Mouse (Mus musculus): Measurements from ENCODE around the gene Atg16l1. TPM values are rescaled to one million over a fixed set of nuclear protein-coding genes. Genes with fewer than 3 reads are reported as not detected.

Atg16l1 gene
- polyA plus RNA-seq (2015; fragmentation: Nextera tagmentation; extraction: Ambion mirVana): 28.8 and 31.4 TPM in 2 replicates

DNA sequence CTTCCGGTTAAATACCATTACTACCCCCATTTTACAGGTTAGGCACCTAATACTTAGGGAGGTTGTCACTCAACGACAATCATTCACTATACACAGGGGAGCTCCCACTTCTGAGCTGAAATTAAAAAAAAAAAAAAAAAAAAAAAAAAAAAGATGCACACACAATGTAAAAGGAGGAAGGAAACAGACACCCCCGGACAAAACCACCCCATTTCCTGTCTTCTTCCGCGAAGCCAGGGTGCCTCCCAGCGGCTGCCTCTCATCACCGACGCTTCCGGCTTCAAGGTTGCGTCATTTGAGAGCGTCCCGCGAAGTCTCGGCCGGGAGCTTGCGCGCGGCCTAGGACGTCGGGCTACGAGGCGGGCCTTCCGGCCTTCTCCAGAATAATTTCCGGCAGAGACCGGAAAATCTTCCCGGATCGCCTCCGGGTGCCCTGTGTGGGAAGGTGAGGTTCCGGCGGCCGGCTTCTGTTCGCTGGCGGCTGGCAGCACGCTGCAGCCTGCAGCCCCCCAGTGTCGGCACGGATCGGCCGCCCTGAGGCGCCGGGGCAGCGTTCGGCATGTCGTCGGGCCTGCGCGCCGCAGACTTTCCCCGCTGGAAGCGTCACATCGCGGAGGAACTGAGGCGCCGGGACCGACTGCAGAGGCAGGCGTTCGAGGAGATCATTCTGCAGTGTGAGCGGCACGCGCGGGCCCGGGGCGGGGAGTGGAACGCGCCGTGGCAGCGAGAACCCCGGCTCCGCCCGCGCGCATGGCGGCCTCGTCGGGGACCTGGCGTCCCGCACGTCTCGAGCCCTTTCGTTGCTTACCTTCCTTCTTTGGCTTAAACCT lies at the start of gene Atg16l1:
Gene Atg16l1, plus strand, starts transcription at position 230 of the 830 bp plus-strand sequence.
- ATAC-seq (replicated peaks; ENCODE audit: low FRiP score): peak; percentile 99
- H3K4me2 ChIP-seq: peak within 1 kb of the TSS; percentile 76
- peaks cover 12% of the 10 kb centered on the region for H3K4me1 ChIP-seq
- no peaks in the 10 kb centered on the region for H3K9me3 ChIP-seq (replicated peaks)
- under 1% methylated on average over 79 of the region's 79 CpGs for WGBS
- peak within 1 kb of the TSS; percentile 95 for H3K9ac ChIP-seq
- peaks cover 21% of the 10 kb centered on the region for H3K36me3 ChIP-seq
- H3K4me3 ChIP-seq (replicated peaks): peak within 1 kb of the TSS; percentile 96
- no peaks in the 10 kb centered on the region for H3K27me3 ChIP-seq
- peak within 1 kb of the TSS; percentile 90 for H3K27ac ChIP-seq

- Histone ChIP-seq H3K27ac (no peak overlapping the region), H3K27me3 (no peaks in the 10 kb centered on the region), H3K36me3 (no peaks in the 10 kb centered on the region), H3K9me3 (replicated peaks) (no peaks in the 10 kb centered on the region; the same call in 1 of the 2 replicates), H3K4me1 (no peaks in the 10 kb centered on the region), H3K4me2 (no peak overlapping the region), H3K4me3 (replicated peaks) (no peak overlapping the region), H3K9ac (no peak overlapping the region)
- ATAC-seq (replicated peaks; ENCODE audit: low FRiP score): peak; percentile 71; the same call in 1 of the 2 replicates
- WGBS: 92% methylated on average over 3 of the region's 3 CpGs
Observed at GRCm38 (mm10) chr1:87706361-87706760, 49.3 kb upstream of the Atg16l1 start.

- H3K4me3 ChIP-seq (replicated peaks): no peak overlapping the region
- no peak overlapping the region for H3K27ac ChIP-seq
- ATAC-seq (replicated peaks; ENCODE audit: low FRiP score): no peak
- no peaks in the 10 kb centered on the region for H3K36me3 ChIP-seq
- H3K4me1 ChIP-seq: no peaks in the 10 kb centered on the region
- 78% methylated on average over 6 of the region's 6 CpGs for WGBS
- H3K27me3 ChIP-seq: no peaks in the 10 kb centered on the region
- H3K4me2 ChIP-seq: no peak overlapping the region
- H3K9ac ChIP-seq: no peak overlapping the region
- no peaks in the 10 kb centered on the region; the same call in 1 of the 2 replicates for H3K9me3 ChIP-seq (replicated peaks)
Observed at GRCm38 (mm10) chr1:87709020-87709419, 46.6 kb upstream of the Atg16l1 start.

- Histone ChIP-seq H3K4me3 (replicated peaks) (no peak overlapping the region), H3K27ac (no peak overlapping the region), H3K9ac (no peak overlapping the region), H3K36me3 (no peaks in the 10 kb centered on the region), H3K4me2 (no peak overlapping the region), H3K9me3 (replicated peaks) (no peaks in the 10 kb centered on the region; the same call in 1 of the 2 replicates), H3K4me1 (no peaks in the 10 kb centered on the region), H3K27me3 (no peaks in the 10 kb centered on the region)
- ATAC-seq (replicated peaks; ENCODE audit: low FRiP score): no peak
- WGBS: 83% methylated on average over 7 of the region's 7 CpGs
Observed at GRCm38 (mm10) chr1:87709661-87710270, 45.9 kb upstream of the Atg16l1 start.

DNA sequence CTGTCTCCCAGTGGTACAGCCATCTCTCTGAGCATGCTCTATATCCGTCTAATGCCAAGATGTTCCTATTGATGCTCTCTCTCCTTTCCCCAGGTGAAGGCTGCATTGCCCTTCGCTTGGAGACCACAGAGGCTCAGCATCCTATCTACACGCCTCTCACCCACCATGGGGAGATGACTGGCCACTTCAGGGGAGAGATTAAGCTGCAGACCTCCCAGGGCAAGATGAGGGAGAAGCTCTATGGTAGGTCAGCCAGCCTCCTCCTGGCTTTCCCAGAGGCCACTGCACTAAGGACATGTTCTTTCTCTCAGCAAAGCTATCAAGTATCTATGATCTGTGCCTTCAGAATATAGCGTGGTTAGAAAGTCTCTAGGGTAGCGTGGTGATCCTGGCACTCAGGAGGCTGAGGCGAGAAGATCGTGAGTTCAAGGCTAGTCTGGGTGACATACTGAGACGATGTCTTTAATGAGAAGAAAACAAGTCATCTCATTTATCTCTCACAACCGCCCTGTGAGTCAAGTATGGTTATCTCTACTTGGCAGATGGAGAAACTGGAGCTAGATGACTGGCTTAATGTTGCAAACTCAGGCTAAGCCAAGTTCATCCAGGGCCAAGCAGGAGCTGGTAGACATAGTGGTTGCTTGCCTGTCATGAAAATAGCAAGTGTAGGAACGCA lies 43.6 kb upstream of the Atg16l1 start:
- ATAC-seq (replicated peaks; ENCODE audit: low FRiP score): peak; percentile 62; the same call in 1 of the 2 replicates
- 82% methylated on average over 10 of the region's 10 CpGs for WGBS
- Histone ChIP-seq H3K9me3 (replicated peaks) (no peaks in the 10 kb centered on the region; the same call in 1 of the 2 replicates), H3K27me3 (no peaks in the 10 kb centered on the region), H3K9ac (no peak overlapping the region), H3K4me3 (replicated peaks) (no peak overlapping the region), H3K27ac (no peak overlapping the region), H3K4me1 (no peaks in the 10 kb centered on the region), H3K36me3 (no peaks in the 10 kb centered on the region), H3K4me2 (no peak overlapping the region)

DNA sequence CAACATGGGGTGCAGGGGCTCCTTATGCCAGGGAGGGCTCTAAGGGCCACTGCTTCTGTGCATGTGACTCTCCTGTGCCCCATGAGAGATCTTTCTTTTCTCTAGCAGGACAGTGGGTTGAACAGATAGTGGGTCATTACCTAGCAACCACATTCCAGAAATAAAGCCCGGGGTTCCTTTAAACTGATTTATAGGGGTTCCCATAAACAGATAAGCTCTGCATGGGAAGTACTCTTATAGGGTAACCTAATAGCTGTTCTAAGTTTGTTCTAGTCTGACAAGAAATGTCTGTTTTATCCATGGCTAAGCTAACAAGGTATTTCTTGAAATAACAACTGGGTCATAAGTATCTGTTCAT lies 43.1 kb upstream of the Atg16l1 start:
- Histone ChIP-seq H3K4me1 (no peaks in the 10 kb centered on the region), H3K4me3 (replicated peaks) (no peak overlapping the region), H3K9ac (no peak overlapping the region), H3K36me3 (no peaks in the 10 kb centered on the region), H3K27ac (no peak overlapping the region), H3K9me3 (replicated peaks) (no peaks in the 10 kb centered on the region; the same call in 1 of the 2 replicates), H3K27me3 (no peaks in the 10 kb centered on the region), H3K4me2 (no peak overlapping the region)
- 51% methylated on average over 1 of the region's 1 CpGs for WGBS
- ATAC-seq (replicated peaks; ENCODE audit: low FRiP score): no peak

- Histone ChIP-seq H3K36me3 (no peaks in the 10 kb centered on the region), H3K9me3 (replicated peaks) (no peaks in the 10 kb centered on the region), H3K9ac (no peak overlapping the region), H3K4me3 (replicated peaks) (no peak overlapping the region), H3K4me1 (no peaks in the 10 kb centered on the region), H3K27ac (no peak overlapping the region), H3K4me2 (no peak overlapping the region), H3K27me3 (no peaks in the 10 kb centered on the region)
- 0 out of 2 replicates have a peak, but pooled peaks have one; percentile 46 for ATAC-seq (replicated peaks; ENCODE audit: low FRiP score)
- WGBS: 27% methylated on average over 8 of the region's 8 CpGs
Observed at GRCm38 (mm10) chr1:87721382-87721781, 34.3 kb upstream of the Atg16l1 start.

DNA sequence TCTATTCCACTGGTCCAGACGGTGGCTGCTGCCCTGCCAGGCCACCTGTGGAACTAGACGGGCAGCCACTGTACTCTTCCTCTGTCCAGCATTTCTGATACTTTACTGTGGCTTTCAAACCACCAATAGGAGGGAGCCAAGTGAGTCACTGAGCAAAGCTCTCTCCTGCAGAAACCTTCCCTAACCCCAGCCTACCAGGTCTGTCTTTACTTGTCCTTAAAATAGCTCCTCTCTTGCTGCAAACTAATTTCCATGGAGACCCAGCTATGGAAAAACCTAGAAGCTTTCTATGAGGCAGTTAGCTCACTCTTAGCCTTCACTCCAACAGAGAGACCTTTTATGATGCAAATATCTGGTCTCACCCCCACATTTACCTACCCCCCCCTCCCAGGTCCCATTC lies 33.6 kb upstream of the Atg16l1 start:
- WGBS: 43% methylated on average over 2 of the region's 2 CpGs

GRCm38 (mm10) chr1:87723351-87723750 lies 32.3 kb upstream of the Atg16l1 start:
- Histone ChIP-seq H3K27me3 (no peaks in the 10 kb centered on the region), H3K4me1 (no peaks in the 10 kb centered on the region), H3K9ac (no peak overlapping the region), H3K27ac (no peak overlapping the region), H3K4me3 (replicated peaks) (no peak overlapping the region), H3K36me3 (no peaks in the 10 kb centered on the region), H3K4me2 (no peak overlapping the region), H3K9me3 (replicated peaks) (no peaks in the 10 kb centered on the region)
- no peak for ATAC-seq (replicated peaks; ENCODE audit: low FRiP score)
- WGBS: 72% methylated on average over 4 of the region's 4 CpGs

More for the DNA sequence above, 33.6 kb upstream of the Atg16l1 start:
- Histone ChIP-seq H3K36me3 (no peaks in the 10 kb centered on the region), H3K27me3 (no peaks in the 10 kb centered on the region), H3K4me2 (no peak overlapping the region), H3K9me3 (replicated peaks) (no peaks in the 10 kb centered on the region), H3K9ac (no peak overlapping the region), H3K4me3 (replicated peaks) (no peak overlapping the region), H3K4me1 (no peaks in the 10 kb centered on the region), H3K27ac (no peak overlapping the region)
- ATAC-seq (replicated peaks; ENCODE audit: low FRiP score): no peak

DNA sequence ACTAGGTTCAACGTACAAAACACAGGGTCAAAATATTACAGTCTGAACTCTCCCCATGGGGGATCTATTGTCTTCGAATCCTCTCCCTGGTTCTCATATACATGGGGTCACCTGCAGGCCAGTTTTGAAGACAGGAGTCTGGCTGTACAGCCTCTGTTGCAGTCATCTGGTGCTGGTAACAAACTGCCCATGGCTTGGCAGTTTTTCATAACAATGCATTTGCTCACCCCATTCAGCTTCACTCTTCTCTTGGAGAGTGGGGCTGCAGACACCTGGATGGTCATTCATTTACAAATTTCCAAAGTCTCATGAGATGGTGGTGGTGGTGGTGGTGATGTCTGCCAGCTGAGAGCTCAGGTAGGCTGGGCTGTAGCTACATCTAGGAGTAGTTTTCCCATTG lies 26.6 kb upstream of the Atg16l1 start:
- no peak overlapping the region for H3K4me2 ChIP-seq
- no peaks in the 10 kb centered on the region for H3K36me3 ChIP-seq
- H3K9ac ChIP-seq: no peak overlapping the region
- H3K4me1 ChIP-seq: no peaks in the 10 kb centered on the region
- H3K4me3 ChIP-seq (replicated peaks): no peak overlapping the region
- H3K9me3 ChIP-seq (replicated peaks): no peaks in the 10 kb centered on the region
- H3K27me3 ChIP-seq: no peaks in the 10 kb centered on the region
- no peak for ATAC-seq (replicated peaks; ENCODE audit: low FRiP score)
- H3K27ac ChIP-seq: no peak overlapping the region
- 88% methylated on average over 2 of the region's 2 CpGs for WGBS

DNA sequence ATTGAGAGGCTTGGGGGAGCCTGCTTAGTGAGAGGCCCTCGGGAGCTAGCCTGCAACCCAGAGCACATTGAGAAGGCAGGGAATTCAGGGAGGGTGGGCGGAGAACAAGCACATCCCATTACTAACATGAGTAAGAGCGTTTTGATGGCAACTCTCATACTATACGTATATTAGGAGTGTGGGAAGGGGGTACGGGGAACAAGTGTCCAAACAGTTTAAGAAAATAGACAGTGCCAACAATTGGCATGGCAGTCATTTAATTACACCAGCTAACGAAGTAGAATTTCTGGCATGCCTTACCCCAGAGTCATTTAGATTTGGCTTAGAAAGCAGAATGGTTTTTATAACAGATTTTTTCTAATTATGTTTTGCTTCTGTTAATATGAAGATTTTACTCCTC lies 25.8 kb upstream of the Atg16l1 start:
- Histone ChIP-seq H3K9me3 (replicated peaks) (no peaks in the 10 kb centered on the region), H3K27me3 (no peaks in the 10 kb centered on the region), H3K4me2 (no peak overlapping the region), H3K4me1 (no peaks in the 10 kb centered on the region), H3K4me3 (replicated peaks) (no peak overlapping the region), H3K9ac (no peak overlapping the region), H3K27ac (no peak overlapping the region), H3K36me3 (no peaks in the 10 kb centered on the region)
- 86% methylated on average over 6 of the region's 6 CpGs for WGBS
- ATAC-seq (replicated peaks; ENCODE audit: low FRiP score): no peak

GRCm38 (mm10) chr1:87730271-87730670 lies 25.4 kb upstream of the Atg16l1 start:
- no peak overlapping the region for H3K4me2 ChIP-seq
- no peak for ATAC-seq (replicated peaks; ENCODE audit: low FRiP score)
- no peaks in the 10 kb centered on the region for H3K4me1 ChIP-seq
- H3K9me3 ChIP-seq (replicated peaks): no peaks in the 10 kb centered on the region
- no peaks in the 10 kb centered on the region for H3K27me3 ChIP-seq
- no peak overlapping the region for H3K27ac ChIP-seq
- no peak overlapping the region for H3K9ac ChIP-seq
- H3K36me3 ChIP-seq: no peaks in the 10 kb centered on the region
- WGBS: 88% methylated on average over 7 of the region's 7 CpGs
- no peak overlapping the region for H3K4me3 ChIP-seq (replicated peaks)

Data from kidney, embryonic 15.5 days (tissue).